Comparison of ENCODE assay signal across 12 mouse cellular contexts in the genomic region with DNA sequence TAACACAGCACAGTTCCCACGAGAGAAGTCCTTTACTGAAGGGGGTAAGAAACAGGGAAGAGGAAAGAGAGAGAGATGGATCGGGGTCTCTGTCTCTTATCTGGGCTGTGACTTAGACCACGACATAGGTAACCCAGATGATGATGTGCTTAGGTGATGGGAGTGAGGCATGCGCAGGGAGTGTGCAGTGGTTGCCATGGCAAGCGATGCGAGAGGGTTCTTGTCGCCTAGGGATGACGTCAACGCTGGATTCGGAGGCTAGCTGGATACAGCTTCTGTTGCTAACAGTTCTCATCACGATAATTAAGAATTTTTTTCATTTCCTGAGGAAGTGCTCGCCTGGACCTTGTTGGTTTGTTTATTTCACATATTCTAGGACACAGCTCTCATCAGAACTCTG. TPM values are rescaled to one million over a fixed set of nuclear protein-coding genes. Genes with fewer than 3 reads are reported as not detected.
A peak's percentile ranks its signal among the peaks of the same experiment; 100 is the strongest.
DNase-seq lines count a peak whose midpoint lies in the region.
"Had no signal": no experiment of that assay in that cellular context is flagged by ENCODE, and none has a peak within 500 bp of the region (broad histone marks: within the 10 kb centered on the region; RNA-seq: fewer than 3 reads in every experiment).

No protein-coding gene starts in this region.

- peak; percentile 59 for DNase-seq in heart, adult 11 months
- no peak for DNase-seq in heart, postnatal 25 days (ENCODE audit: low spot score)
- DNase-seq in frontal cortex, postnatal 25 days (ENCODE audit: low spot score in 2 of 2) = peak; percentile 49 to 72
- DNase-seq in left cerebral cortex, adult 18-20 months (ENCODE audit: low spot score in 2 of 2) = peak; percentile 72 to 80
- DNase-seq in right cerebral cortex, postnatal 14 days = peak; percentile 80
- no peak for DNase-seq in gastrocnemius, postnatal 25 days
- DNase-seq in thymus, postnatal 25 days = no peak
- no peak for DNase-seq in thymus, postnatal 10 days (ENCODE audit: low spot score in 2 of 2)
- DNase-seq: embryo, embryonic 11 days; gastrocnemius, postnatal 10 days; kidney, postnatal 36 days; thymus, adult 2 months had no signal

- intact Hi-C loops in heart, postnatal 25 days (cut with DNase I) = no loop called here

RNA-seq across cellular contexts. Expression of a gene that starts 27.1 kb away (rescaled TPM):
- total RNA-seq in heart, postnatal 25 days (2021) = 1 to 10 TPM; 5.3 to 7.6 TPM
- 1 to 10 TPM; 2.3 to 2.6 TPM for total RNA-seq in left cerebral cortex, adult 18-20 months (2021)
- 1 to 10 TPM; 3.8 to 4.4 TPM for total RNA-seq in gastrocnemius, postnatal 25 days (2021)

Comparison
In these comparisons a context has a peak if more than half of its experiments do, and no peak if none do; other contexts are left out.
1. DNase-seq: peak in heart, adult 11 months (single experiment), frontal cortex, postnatal 25 days (2 of 2), left cerebral cortex, adult 18-20 months (2 of 2) and right cerebral cortex, postnatal 14 days (single experiment); none in heart, postnatal 25 days (single experiment), gastrocnemius, postnatal 25 days (single experiment), thymus, postnatal 25 days (single experiment) and thymus, postnatal 10 days (0 of 2).